Mouse (Mus musculus) liver, adult 2 months (tissue): ENCODE results near the gene Med10. TPM values are rescaled to one million over a fixed set of nuclear protein-coding genes. Genes with fewer than 3 reads are reported as not detected.

Experiments used
- DNase-seq: peaks from one replicate; pipeline ENCODE4 v3.0.0-alpha.2; 2011; ENCODE audit warnings: low read depth, low spot score; ENCODE audit errors: extremely low read depth
- H3K27ac ChIP-seq: fragments of 200-500 bp; replicated peaks from 2 replicates; pipeline ENCODE4 v1.5.1; 2012; ENCODE audit warnings: low read depth, mild to moderate bottlenecking, control low read depth, inconsistent platforms, low read length; ENCODE audit not compliant: insufficient read depth
- H3K27me3 ChIP-seq: fragments of 200-500 bp; 2 replicates; pipeline ENCODE4 v1.6.1; 2012; ENCODE audit warnings: mild to moderate bottlenecking, moderate library complexity, low read length, inconsistent platforms; ENCODE audit not compliant: control insufficient read depth, insufficient read depth
- H3K36me3 ChIP-seq: fragments of 200-500 bp; 2 replicates; pipeline ENCODE4 v1.6.1; 2012; ENCODE audit warnings: low read length, inconsistent platforms; ENCODE audit not compliant: control insufficient read depth, insufficient read depth
- H3K4me1 ChIP-seq: fragments of 200-500 bp; 2 replicates; pipeline ENCODE4 v1.6.1; 2011; ENCODE audit warnings: low read length; ENCODE audit not compliant: control insufficient read depth, insufficient read depth
- H3K4me3 ChIP-seq: fragments of 200-500 bp; 2 replicates; pipeline ENCODE4 v1.5.1; 2011; ENCODE audit warnings: low read depth, mild to moderate bottlenecking, control low read depth, low read length, moderate library complexity; ENCODE audit not compliant: insufficient read depth
- H3K79me2 ChIP-seq: fragments of 200-500 bp; 2 replicates; pipeline ENCODE4 v1.6.1; 2012; ENCODE audit warnings: inconsistent platforms, mild to moderate bottlenecking, low read length, moderate library complexity; ENCODE audit not compliant: control insufficient read depth, insufficient read depth
- H3K9ac ChIP-seq: fragments of 200-500 bp; 2 replicates; pipeline ENCODE4 v1.6.1; 2012; ENCODE audit warnings: low read depth, mild to moderate bottlenecking, control low read depth, inconsistent platforms, low read length
- CTCF ChIP-seq: fragments of 200-500 bp; IDR thresholded peaks from 2 replicates; pipeline ENCODE4 v1.5.1; 2011; ENCODE audit warnings: low read depth, low read length, control low read depth
- POLR2A ChIP-seq: fragments of 200-500 bp; IDR thresholded peaks from 2 replicates; pipeline ENCODE4 v1.6.1; 2011; ENCODE audit warnings: low read length, control low read depth; ENCODE audit not compliant: insufficient read depth; ENCODE audit errors: extremely low read depth
- WGBS: fragments of 180-500 bp; shearing (Covaris S2); methylation state at CpG from one replicate; pipeline ENCODE4 v1.1.7; 2018; 5-methylcytosine and 5-hydroxymethylcytosine counted together
- polyA plus RNA-seq: library from polyadenylated mRNA; depleted of rRNA; stranded (reverse); fragments of >200 nt; gene quantifications from 2 replicates; pipeline ENCODE4 v1.2.3, GENCODE M21; 2012; rRNA removed
- total RNA-seq: library from RNA; depleted of rRNA; stranded (reverse); fragments of >200 nt; gene quantifications from 2 replicates; pipeline ENCODE4 v1.2.3, GENCODE M21; 2014; rRNA removed

The Med10 gene
- total and polyA plus RNA-seq, 2 experiments = 12.9 to 15.3 TPM

DNA sequence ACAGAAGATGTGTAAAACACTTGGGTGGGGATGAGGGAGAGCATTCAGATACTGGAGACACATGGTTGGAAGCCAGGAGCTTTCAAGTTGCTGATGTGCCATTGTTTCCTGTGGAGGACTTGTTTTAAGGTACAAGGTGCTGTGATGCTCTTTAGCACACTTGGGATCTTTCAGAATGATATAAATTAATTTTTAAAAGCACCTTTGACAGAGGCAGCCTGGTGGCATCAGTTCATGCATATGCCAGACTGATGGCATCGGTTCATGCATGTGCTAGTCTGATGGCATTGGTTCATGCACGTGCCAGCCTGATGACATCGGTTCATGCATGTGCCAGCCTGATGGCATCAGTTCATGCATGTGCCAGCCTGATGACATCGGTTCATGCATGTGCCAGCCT, 60.1 kb downstream of the Med10 start:
- Histone ChIP-seq H3K4me1 (no peaks in the 10 kb centered on the region), H3K9ac (no peak overlapping the region), H3K27ac (no peak overlapping the region), H3K79me2 (no peaks in the 10 kb centered on the region), H3K36me3 (no peaks in the 10 kb centered on the region), H3K4me3 (no peak overlapping the region), H3K27me3 (no peaks in the 10 kb centered on the region)
- no peak for DNase-seq
- WGBS = 98% methylated on average over 4 of the region's 4 CpGs
- TF ChIP-seq CTCF = no peak
- TF ChIP-seq POLR2A = no peak

- TF ChIP-seq CTCF (no peak), POLR2A (no peak)
- no peaks in the 10 kb centered on the region for H3K27me3 ChIP-seq
- no peak for DNase-seq
- H3K79me2 ChIP-seq = no peaks in the 10 kb centered on the region
- 70% methylated on average over 8 of the region's 8 CpGs for WGBS
- no peak overlapping the region for H3K4me3 ChIP-seq
- no peak overlapping the region for H3K9ac ChIP-seq
- no peaks in the 10 kb centered on the region for H3K4me1 ChIP-seq
- H3K36me3 ChIP-seq = no peaks in the 10 kb centered on the region
- H3K27ac ChIP-seq = no peak overlapping the region
These were observed 62.7 kb downstream of the Med10 start for GRCm38 (mm10) chr13:69864911-69865310.

Other genes with a start within 250 kb of the Med10 start
- 83.6 and 86.4 TPM in 2 replicates for gene Srd5a1, start 191.0 kb upstream of the Med10 start, total RNA-seq
- gene Srd5a1, start 191.0 kb upstream of the Med10 start, polyA plus RNA-seq = 41.9 and 54.7 TPM in 2 replicates
- 0.09 and 0.27 TPM in 2 replicates for gene Ube2ql1, start 62.5 kb upstream of the Med10 start, total RNA-seq
- gene Ube2ql1, start 62.5 kb upstream of the Med10 start, polyA plus RNA-seq = 0.05 and 0.09 TPM in 2 replicates